Mouse (Mus musculus): ENCODE results near the gene Smim8.
"Not testable (repeated sequence)": the region's sequence is repeated elsewhere in the genome, so short reads cannot be mapped to it uniquely, and the experiment has no call there.

Gene Smim8

DNA sequence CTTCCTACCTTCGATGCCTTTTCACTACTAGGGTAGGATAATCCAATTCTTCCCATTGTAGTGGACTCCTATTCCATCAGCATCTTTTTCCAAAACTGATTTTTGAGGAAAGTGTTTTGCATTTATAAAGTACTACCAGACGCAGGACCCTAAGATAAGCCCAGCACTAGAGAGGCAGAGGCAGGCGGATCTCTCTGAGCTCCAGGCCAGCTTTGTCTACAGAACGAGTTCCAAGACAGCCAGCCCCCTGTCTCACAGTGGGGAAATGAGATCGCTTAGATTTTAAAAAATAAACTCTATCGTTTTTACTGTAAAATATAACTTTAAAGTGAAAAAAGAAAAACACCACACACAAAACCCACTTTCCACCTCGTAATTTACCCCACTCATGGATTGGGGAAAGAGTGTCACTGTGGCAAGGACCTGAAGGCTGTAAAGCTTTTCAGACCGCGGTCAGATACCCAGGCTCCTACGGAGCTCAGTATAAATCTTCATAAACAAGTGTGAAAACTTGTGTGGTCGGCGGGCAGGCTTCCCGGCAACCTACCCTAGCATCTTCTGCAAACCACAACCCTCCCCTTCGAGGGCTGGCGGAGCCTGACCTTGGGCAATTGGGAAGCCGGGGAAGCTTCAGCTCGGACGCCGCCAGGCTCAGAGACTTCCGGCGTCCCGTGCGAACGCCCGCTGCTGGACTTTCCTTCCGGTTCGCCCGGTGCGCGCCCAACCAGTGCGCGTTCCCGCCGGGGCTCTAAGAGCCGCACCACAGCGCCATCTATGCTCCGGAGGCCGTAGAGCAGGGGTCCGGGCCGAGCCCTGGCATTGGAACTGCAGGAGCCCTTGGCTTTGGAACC is at the start of gene Smim8:
TSS of gene Smim8 (minus strand) at position 747 of the 851 bp plus-strand sequence.
- DNase-seq: peak; percentile 91

DNA sequence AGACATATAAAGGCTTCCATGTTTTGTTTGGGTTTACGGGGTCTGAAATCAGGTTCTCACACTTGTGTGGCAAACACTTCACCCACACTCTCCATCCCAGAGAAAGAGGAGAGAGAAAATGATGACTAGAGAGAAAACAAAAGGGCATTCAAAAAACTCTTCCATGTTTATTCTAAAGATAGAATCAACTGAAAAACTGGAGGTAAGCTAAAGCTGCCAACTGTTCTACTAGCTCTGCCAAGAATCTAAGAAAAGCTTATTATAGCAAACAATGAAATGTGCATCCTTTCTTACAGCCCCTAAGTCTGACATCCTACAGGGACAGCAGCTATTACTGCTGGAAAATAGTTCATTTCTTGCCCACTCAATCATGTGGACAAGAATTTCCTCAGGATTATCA is 45.7 kb upstream of the Smim8 start:
- DNase-seq: peak; percentile 54

- DNase-seq: no peak
Measured at GRCm38 (mm10) chr4:34819904-34820303, 41.7 kb upstream of the Smim8 start.

GRCm38 (mm10) chr4:34801166-34802034 is 23.2 kb upstream of the Smim8 start:
- DNase-seq: no peak

- no peak for DNase-seq
Measured at GRCm38 (mm10) chr4:34798005-34798404, 19.8 kb upstream of the Smim8 start.

GRCm38 (mm10) chr4:34797294-34797983 is 19.2 kb upstream of the Smim8 start:
- DNase-seq: no peak

DNA sequence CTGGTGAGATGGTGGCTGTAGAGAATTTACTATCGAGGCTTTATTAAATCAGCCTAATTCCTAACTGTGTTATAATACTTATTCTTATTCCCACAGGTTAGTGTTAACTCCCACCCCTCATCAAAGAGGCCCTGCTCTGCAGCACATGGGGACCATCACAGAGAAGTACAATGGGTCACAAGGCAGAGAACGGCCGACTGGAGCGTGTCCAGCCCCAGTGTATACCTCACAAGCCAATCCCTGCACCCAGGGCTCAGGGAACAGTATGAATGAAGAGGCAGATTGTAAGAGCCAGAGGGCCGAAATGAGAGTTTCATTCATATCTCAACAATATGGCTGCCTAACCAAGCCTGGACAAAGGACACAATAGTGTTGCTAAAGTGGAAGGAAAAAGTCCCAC is 18.1 kb upstream of the Smim8 start:
- DNase-seq: no peak

DNA sequence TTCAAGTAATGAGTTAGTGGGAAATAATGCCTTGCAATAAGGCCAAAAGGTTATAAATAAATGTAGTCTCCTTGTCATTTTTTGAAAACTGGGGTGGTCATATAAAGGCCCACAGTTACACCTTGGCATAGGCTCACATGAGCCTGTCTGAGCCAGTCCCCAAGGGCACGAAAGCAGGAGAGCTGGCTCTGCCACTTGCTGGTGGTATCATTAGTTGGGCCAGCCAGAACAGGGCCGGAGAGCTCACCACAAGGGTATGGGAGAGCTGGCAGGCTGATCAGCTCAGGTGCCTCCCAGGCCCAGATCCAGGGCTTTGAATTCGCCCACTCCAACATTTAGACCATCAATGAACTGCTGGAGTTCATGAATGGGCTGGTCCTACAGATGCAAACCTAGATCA is 8.3 kb upstream of the Smim8 start:
- no peak for DNase-seq

DNA sequence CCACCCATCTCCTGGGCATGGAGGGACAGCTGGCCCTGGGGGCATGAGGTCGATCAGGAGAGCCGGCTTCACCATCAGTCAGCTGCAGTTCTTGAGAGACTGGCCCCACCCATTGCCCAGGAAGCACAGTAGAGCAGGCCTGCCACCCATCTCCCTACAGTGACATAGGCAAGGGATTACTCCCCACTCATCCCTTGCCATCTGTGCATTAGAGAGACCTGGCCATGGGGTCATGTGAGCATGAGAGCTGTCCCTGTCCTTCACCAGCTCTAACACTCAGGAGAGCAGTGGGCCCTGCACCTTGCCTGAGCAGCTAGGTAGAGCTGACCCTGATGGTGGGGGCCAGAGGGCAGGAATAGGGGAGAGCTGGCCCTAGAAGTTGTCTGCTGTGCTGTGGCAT is 7.4 kb upstream of the Smim8 start:
- no peak for DNase-seq

GRCm38 (mm10) chr4:34784865-34785264 is 6.6 kb upstream of the Smim8 start:
- DNase-seq: no peak

DNA sequence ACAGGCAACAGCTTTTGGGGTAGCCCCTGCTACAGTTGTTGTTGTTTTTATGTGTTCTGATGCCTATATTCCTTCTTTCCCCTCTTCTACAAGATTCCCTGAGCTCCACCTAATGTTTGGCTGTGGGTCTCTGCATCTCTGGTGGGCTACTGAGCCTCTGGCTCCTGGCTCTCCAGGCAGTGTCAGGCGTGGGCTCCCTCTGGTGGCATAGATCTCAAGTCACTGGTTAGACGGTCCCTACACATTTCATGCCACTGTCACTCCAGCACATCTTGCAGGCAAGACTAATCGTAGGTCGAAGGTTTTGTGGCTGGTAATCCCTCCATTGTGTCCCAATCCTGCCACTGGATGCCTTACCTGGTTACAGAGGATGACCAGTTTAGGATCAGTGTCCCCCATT is 4.5 kb upstream of the Smim8 start:
- DNase-seq: no peak

DNA sequence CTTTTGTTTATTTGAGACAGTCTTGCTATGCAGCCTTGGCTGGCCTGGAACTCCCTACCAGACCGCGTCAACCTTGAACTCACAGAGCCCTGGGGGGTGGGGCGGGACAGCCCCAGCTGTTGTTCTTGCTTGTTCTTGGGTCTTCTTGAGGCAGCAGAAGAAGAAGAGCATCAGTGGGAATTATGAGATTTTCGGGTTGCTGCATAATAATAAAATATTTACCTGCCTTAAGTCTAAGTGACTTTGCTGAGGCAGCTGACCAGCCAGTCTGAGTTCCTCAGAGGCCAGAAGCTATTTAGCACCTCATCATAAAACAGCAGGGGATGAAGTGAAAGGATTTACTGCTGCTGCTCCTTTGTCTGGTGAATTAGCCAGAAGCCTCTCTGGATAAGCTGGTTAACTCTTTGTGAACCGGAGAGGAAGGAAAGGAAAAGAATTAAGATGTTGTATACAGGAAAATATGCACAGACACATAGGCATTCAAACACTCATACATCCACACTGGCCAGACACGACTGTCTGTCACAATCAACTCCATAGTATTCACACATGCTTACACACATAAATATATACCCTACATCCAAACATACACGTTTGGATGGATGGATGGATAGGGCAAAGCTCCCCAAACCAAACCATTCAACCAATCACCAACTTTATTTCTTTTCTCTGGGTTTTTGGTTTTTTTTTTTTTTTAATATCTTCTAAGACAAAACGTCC is 6.4 kb downstream of the Smim8 start:
- DNase-seq: no peak

DNA sequence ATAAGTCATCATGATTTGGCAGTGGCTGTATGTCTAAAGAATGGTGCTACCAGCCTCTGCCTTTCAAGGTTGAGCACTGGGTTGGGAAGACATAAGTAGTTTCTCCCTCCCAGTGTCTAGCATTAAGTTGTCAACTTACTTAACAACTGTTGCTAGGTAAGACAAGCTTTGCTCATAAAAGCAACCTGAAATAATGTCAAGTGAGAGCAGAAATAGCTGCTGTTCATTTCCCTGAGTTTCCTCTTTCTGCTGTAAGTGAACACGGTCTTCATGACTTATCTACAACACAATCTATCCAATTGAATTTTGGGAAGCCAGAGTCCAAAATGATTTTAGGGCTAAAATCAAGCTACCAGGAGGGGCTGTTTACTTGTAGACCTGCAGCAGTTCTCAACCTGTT is 22.1 kb downstream of the Smim8 start, which contains the start of gene Gm136:
TSS of gene Gm136 (minus strand) at position 101 of the 400 bp plus-strand sequence.
- DNase-seq: no peak

GRCm38 (mm10) chr4:34749236-34749635 is 29.0 kb downstream of the Smim8 start:
- no peak for DNase-seq

- DNase-seq: no peak
Measured at GRCm38 (mm10) chr4:34734461-34734860, 43.8 kb downstream of the Smim8 start.

- not testable (repeated sequence) for DNase-seq
Measured at GRCm38 (mm10) chr4:34733415-34733814, 44.8 kb downstream of the Smim8 start.

- DNase-seq: peak; percentile 24
Measured at GRCm38 (mm10) chr4:34729851-34730341, 48.3 kb downstream of the Smim8 start, which contains the start of gene Cfap206. Gene Cfap206 (minus strand): TSS chr4:34730206.

DNA sequence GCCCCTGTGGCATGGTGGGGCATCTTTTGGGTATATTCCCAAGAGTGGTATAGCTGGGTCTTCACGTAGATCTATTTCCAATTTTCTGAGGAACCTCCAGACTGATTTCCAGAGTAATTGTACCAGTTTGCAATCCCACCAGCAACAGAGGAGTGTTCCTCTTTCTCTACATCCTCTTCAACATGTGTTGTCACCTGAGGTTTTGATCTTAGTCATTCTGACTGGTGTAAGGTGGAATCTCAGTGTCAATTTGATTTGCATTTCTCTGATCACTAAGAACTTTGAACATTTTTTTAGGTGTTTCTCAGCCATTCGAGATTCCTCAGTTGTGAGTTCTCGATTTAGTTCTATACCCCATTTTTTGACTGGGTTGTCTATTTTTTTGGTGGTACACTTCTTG is 52.5 kb downstream of the Smim8 start:
- DNase-seq: not testable (repeated sequence)

DNA sequence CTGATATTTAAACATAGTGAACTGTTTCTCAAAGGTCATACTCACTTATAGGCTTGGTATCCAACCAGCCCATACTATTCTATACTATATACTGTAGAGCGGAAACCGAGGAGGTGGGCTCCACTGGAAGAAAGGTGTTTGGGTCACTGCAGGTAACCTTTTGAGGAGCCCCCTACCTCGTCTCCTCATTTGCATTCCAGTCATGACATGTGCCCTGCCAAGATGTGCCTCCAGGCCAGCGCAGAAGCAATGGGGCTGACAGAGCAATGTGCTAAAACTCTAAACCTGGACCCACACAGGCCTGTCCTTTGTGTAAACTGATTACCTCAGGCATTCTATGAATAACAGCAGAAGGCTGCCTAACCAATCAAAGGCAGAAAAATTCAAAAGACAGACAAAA is 53.9 kb downstream of the Smim8 start:
- no peak for DNase-seq

DNA sequence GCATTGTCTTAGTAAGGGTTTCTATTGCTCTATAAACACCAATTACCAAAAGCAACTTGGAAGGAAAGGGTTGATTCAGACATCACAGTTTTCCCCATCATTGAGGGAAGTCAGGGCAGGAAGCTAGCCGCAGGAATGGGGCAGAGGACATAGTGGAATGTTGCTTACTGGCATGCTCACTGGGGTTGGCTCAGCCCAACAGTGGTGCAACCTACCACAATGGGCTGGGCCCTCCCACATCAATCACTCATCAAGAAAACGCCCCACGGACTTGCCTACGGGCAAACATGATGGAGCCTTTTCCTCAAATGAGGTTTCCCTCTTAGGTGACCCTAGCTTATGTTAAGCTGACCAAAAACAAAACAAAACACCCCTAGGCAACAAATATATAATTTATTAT is 55.0 kb downstream of the Smim8 start:
- no peak for DNase-seq

GRCm38 (mm10) chr4:34720127-34720895 is 57.9 kb downstream of the Smim8 start:
- DNase-seq: no peak

Measured in cerebellum, adult 9-10 months (tissue).